Mouse (Mus musculus) embryonic facial prominence, embryonic 12.5 days (tissue): ENCODE results near the gene Vwa3b. TPM values are rescaled to one million over a fixed set of nuclear protein-coding genes. Genes with fewer than 3 reads are reported as not detected.

Experiments used
- ATAC-seq: fragments of 200-750 bp; cut with Nextera tagmentation; 2 replicates; pipeline ENCODE4 v1.8.0; 2017; ENCODE audit not compliant: insufficient number of reproducible peaks, insufficient read depth, low FRiP score, low TSS enrichment
- H3K27ac ChIP-seq: fragments of 300-500 bp; sonication (generic); 2 replicates; pipeline ENCODE4 v1.5.1; 2016; ENCODE audit warnings: mild to moderate bottlenecking
- H3K27me3 ChIP-seq: fragments of 300-500 bp; sonication (generic); 2 replicates; pipeline ENCODE4 v1.6.1; 2016; ENCODE audit warnings: mild to moderate bottlenecking, moderate library complexity
- H3K36me3 ChIP-seq: fragments of 300-500 bp; sonication (generic); 2 replicates; pipeline ENCODE4 v1.6.1; 2016; ENCODE audit warnings: mild to moderate bottlenecking
- H3K4me1 ChIP-seq: fragments of 300-500 bp; sonication (generic); 2 replicates; pipeline ENCODE4 v1.6.1; 2016
- H3K4me2 ChIP-seq: fragments of 300-500 bp; sonication (generic); replicated peaks from 2 replicates; pipeline ENCODE4 v1.6.1; 2016; ENCODE audit warnings: mild to moderate bottlenecking, moderate library complexity
- H3K4me3 ChIP-seq: fragments of 300-500 bp; sonication (generic); 2 replicates; pipeline ENCODE4 v1.5.1; 2016; ENCODE audit warnings: mild to moderate bottlenecking
- H3K9ac ChIP-seq: fragments of 300-500 bp; sonication (generic); 2 replicates; pipeline ENCODE4 v1.6.1; 2016; ENCODE audit warnings: mild to moderate bottlenecking, moderate library complexity
- H3K9me3 ChIP-seq: fragments of 300-500 bp; sonication (generic); 2 replicates; pipeline ENCODE4 v1.6.1; 2016; ENCODE audit warnings: mild to moderate bottlenecking, moderate library complexity
- WGBS: fragments of 180-500 bp; shearing (Covaris S2); methylation state at CpG from one replicate; pipeline ENCODE4 v1.1.7; 2016; 5-methylcytosine and 5-hydroxymethylcytosine counted together
- polyA plus RNA-seq: library from polyadenylated mRNA; unstranded; fragments of >200 nt; fragmentation: Nextera tagmentation; extraction: Ambion mirVana; gene quantifications from 2 replicates; pipeline ENCODE4 v1.2.1, GENCODE M21; 2016

Vwa3b gene
- polyA plus RNA-seq, 1 experiment from 2014 or later = 1.8 TPM

DNA sequence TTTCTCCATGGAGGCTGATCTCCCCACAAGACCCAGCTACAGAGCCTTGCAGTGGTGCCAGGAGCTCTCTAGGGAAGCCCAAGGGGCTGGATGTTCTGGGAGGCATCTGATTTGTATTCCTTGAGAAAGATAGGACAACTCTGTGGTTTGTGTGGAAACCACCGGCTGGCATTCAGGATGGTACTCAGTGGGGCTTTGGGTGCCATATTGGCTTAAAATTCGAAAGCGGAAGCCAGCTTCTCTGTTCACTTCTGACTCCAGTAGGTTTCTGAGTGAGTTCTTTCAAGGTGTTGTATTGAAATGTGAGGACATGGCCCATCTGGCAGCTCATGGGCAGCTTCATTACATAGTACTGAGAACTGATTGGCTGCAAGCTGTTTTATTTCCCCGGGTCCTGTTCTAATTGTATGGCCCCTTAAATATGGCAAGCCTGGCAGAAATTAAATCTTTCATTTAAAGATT, 71.7 kb downstream of the Vwa3b start:
- H3K4me1 ChIP-seq = peaks cover 6% of the 10 kb centered on the region; the same call in 1 of the 2 replicates
- no peaks in the 10 kb centered on the region for H3K9me3 ChIP-seq
- no peak overlapping the region for H3K4me3 ChIP-seq
- H3K27me3 ChIP-seq = no peaks in the 10 kb centered on the region
- H3K27ac ChIP-seq = no peak overlapping the region; the same call in 1 of the 2 replicates
- H3K4me2 ChIP-seq = no peak overlapping the region
- no peak for ATAC-seq
- no peak overlapping the region for H3K9ac ChIP-seq
- H3K36me3 ChIP-seq = no peaks in the 10 kb centered on the region
- 90% methylated on average over 4 of the region's 4 CpGs for WGBS

DNA sequence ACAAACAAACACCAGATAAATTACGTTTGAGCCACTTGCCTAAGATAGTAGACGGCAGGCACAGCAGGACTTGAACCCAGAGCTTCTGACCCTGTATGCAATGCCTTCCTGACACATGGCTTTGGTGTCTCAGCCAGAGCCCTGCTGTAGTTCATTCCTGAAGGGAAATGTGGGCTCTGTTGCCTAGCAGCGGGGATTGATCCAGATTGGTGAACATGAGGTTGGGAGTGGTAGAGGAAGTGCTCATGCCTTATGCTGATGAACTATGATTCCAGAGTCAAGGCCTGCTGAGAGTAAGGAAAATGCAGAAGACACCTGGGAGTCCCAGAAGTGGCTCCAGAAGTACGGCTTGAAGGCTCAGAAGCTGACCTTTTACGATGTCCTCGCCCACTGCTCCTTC, 74.0 kb downstream of the Vwa3b start:
- Histone ChIP-seq H3K9me3 (no peaks in the 10 kb centered on the region), H3K4me2 (no peak overlapping the region), H3K27ac (no peak overlapping the region), H3K27me3 (no peaks in the 10 kb centered on the region), H3K9ac (no peak overlapping the region), H3K36me3 (no peaks in the 10 kb centered on the region), H3K4me1 (peaks cover 6% of the 10 kb centered on the region; the same call in 1 of the 2 replicates), H3K4me3 (no peak overlapping the region)
- 91% methylated on average over 6 of the region's 6 CpGs for WGBS
- ATAC-seq = no peak

DNA sequence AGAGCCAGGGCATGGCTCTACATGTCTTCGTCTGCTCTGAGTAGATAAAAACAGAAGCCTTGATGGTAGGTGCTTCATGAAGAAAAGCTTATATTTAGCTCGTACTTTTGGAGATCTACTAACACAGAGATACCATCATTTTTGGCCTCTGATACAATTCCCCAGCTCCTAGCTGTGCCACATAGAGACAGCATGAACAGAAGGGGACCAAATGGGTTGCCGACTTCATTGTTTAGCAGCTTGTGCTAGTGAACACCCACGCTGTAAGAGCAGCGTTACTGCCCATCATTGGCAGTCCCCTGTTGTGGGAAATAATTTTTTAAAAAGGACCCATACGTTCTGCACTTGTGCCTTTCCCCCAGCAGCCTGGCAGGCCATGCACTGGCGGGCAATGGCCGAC, 74.6 kb downstream of the Vwa3b start:
- Histone ChIP-seq H3K4me2 (no peak overlapping the region), H3K27ac (no peak overlapping the region), H3K36me3 (no peaks in the 10 kb centered on the region), H3K4me3 (no peak overlapping the region), H3K27me3 (no peaks in the 10 kb centered on the region), H3K9ac (no peak overlapping the region), H3K9me3 (no peaks in the 10 kb centered on the region), H3K4me1 (peaks cover 6% of the 10 kb centered on the region; the same call in 1 of the 2 replicates)
- 89% methylated on average over 8 of the region's 8 CpGs for WGBS
- no peak for ATAC-seq

DNA sequence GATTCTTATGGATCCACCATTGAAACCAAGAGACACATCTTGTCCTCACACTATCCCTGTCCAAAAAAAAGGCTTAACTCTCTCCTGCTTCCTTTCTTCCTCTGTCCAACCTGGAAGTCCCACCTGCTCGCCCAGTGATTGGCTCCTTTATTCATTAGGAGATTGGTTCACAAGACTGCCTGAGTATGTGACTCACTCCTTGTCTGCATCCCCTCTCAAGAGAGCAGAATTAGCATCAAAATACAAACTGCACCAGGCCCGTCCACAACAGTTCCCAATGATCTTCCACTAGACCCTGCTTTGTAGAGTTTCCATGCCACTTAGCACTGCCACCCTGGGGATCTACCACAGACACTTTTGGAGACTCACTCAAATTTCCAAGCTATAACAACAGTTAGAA, 75.3 kb downstream of the Vwa3b start:
- 71% methylated on average over 2 of the region's 2 CpGs for WGBS
- no peak overlapping the region for H3K27ac ChIP-seq
- H3K4me3 ChIP-seq = no peak overlapping the region
- H3K4me1 ChIP-seq = peaks cover 6% of the 10 kb centered on the region; the same call in 1 of the 2 replicates
- H3K27me3 ChIP-seq = no peaks in the 10 kb centered on the region
- no peak overlapping the region for H3K9ac ChIP-seq
- ATAC-seq = no peak
- no peak overlapping the region for H3K4me2 ChIP-seq
- no peaks in the 10 kb centered on the region for H3K9me3 ChIP-seq
- H3K36me3 ChIP-seq = no peaks in the 10 kb centered on the region

DNA sequence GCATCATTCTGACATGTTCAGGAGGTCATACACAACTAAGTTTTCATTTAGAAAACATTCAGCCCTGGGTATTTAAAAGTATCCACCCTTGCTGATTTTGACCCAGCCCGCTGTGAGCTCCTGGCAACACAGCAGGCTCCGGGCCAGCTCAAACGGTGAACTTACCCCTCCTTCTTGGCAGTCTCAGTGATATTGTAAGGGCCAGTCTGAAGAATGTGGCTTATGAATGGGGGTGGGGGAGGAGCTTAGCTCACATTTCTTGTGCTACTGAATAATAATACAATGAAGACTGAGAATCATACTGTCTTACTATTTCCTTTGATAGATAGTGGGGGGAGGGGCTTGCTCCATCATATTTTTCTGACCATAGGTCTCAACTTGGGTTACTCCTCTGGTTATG, 78.8 kb downstream of the Vwa3b start:
- H3K27ac ChIP-seq = no peak overlapping the region
- H3K9ac ChIP-seq = no peak overlapping the region
- no peak overlapping the region for H3K4me2 ChIP-seq
- no peaks in the 10 kb centered on the region for H3K4me1 ChIP-seq
- no peak for ATAC-seq
- H3K36me3 ChIP-seq = no peaks in the 10 kb centered on the region
- H3K4me3 ChIP-seq = no peak overlapping the region
- H3K9me3 ChIP-seq = no peaks in the 10 kb centered on the region
- no peaks in the 10 kb centered on the region for H3K27me3 ChIP-seq
- WGBS = 50% methylated on average over 3 of the region's 3 CpGs

DNA sequence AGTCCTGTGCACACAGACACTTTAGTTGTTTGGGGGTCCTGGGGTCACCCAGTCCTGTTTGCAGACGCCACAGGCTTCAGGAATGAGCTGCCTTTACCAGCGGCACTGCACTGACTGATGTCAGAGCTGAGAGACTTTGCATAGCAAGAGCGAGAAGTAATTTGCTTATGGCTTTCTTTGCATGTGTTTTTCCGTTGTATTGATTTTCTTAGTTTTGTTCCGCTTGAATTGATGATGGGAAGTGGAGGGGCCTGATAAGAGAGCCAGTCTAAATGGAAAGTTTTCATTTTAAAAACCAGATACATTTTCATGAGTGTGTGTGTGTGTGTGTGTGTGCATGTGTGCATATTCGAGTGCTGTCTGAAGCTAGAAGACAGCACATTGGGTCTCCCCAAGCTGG, 87.4 kb downstream of the Vwa3b start:
- Histone ChIP-seq H3K27me3 (no peaks in the 10 kb centered on the region), H3K27ac (peak overlapping the region; percentile 60), H3K36me3 (no peaks in the 10 kb centered on the region), H3K9ac (no peak overlapping the region), H3K4me2 (no peak overlapping the region), H3K4me3 (no peak overlapping the region), H3K4me1 (peaks cover 8% of the 10 kb centered on the region; the same call in 1 of the 2 replicates), H3K9me3 (no peaks in the 10 kb centered on the region)
- no peak for ATAC-seq
- WGBS = 69% methylated on average over 6 of the region's 6 CpGs

DNA sequence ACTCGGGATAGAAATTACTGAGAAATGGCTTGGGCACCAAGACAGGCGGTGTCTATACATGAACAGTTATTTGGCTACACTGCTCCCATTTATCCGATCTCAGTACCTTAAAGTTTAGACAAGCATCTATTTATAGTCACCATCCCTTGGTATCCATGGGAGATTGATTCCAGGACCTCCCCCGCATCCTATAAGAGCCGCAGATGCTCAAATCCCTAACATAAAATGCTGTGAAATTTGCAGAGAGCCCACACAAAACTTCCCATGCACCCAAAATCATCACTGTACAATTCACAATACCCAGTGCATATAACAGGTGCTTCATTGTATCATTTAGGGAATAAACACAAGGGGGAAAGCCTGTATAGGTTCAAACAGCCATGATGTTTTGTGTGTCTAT, 89.5 kb downstream of the Vwa3b start:
- H3K4me3 ChIP-seq = no peak overlapping the region
- peaks cover 8% of the 10 kb centered on the region; the same call in 1 of the 2 replicates for H3K4me1 ChIP-seq
- WGBS = 83% methylated on average over 5 of the region's 5 CpGs
- no peaks in the 10 kb centered on the region for H3K36me3 ChIP-seq
- no peak for ATAC-seq
- no peak overlapping the region for H3K4me2 ChIP-seq
- H3K9ac ChIP-seq = no peak overlapping the region
- H3K27me3 ChIP-seq = no peaks in the 10 kb centered on the region
- H3K9me3 ChIP-seq = no peaks in the 10 kb centered on the region
- H3K27ac ChIP-seq = no peak overlapping the region

DNA sequence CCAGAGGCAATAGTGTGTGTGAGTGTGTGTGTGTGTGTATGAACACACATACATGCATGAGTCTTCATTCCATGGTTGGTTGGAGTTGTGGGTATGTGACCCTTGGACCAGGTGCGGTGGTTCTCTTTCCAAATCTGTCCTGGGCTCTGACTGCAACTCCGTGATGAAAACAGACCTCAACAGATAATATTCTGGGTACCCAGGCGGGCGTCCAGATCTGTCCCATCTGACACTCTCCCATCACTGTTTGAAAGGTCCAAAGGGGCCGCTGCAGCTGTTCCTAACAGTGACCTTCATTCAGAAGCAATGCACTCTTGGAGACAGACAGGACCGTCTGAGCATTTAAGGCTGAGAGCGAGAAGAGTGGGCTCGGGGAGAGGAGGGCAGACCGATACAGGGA, 90.2 kb downstream of the Vwa3b start:
- H3K4me1 ChIP-seq = peaks cover 5% of the 10 kb centered on the region
- H3K27me3 ChIP-seq = no peaks in the 10 kb centered on the region
- H3K36me3 ChIP-seq = no peaks in the 10 kb centered on the region
- no peak overlapping the region for H3K27ac ChIP-seq
- no peak for ATAC-seq
- no peak overlapping the region for H3K9ac ChIP-seq
- H3K4me2 ChIP-seq = no peak overlapping the region
- H3K9me3 ChIP-seq = no peaks in the 10 kb centered on the region
- no peak overlapping the region for H3K4me3 ChIP-seq
- WGBS = 81% methylated on average over 9 of the region's 9 CpGs

DNA sequence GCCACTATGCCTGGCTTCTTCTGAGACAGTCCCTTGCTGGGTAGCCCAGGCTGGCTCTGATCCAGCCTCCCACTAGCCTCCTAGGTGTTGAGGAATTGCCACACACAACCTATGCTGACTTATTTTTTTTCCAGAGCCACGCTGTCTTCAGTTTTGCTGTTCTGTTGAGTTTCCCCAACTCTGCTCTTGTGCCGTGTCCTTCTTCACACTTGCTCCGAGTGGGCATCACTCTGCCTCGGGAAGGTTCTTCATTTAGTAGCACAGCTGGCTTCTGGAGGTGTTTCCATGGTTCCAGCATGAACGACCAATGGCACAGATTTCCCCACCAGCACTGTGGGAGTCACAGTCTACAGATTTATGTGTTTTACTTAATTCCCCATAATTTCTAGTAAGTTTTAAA, 91.6 kb downstream of the Vwa3b start:
- 83% methylated on average over 5 of the region's 5 CpGs for WGBS
- Histone ChIP-seq H3K27me3 (no peaks in the 10 kb centered on the region), H3K9me3 (no peaks in the 10 kb centered on the region), H3K36me3 (no peaks in the 10 kb centered on the region), H3K4me3 (no peak overlapping the region), H3K4me1 (peaks cover 10% of the 10 kb centered on the region), H3K27ac (no peak overlapping the region), H3K4me2 (no peak overlapping the region), H3K9ac (no peak overlapping the region)
- no peak for ATAC-seq

DNA sequence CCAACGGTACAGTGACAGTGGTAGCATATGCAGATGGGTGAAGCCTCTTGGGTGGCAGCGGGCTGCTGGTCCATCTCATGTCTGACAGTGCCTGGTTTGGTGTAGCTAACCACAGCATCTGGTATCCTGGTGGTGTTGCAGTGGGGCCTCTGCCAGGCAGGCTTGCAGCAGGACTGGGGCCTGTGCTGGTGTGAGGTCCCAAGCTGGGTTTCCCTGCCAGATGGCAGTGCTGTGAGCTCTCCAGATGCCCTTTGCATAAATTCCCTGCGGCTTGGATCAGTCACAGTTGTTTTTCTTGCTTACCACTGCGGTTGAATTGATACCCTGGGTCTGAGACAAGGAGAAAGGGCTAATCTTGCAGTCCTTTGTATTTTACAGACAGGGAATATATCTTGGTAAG, 95.9 kb downstream of the Vwa3b start:
- H3K36me3 ChIP-seq = no peaks in the 10 kb centered on the region
- H3K4me2 ChIP-seq = no peak overlapping the region
- H3K27ac ChIP-seq = peak overlapping the region; percentile 80
- peak; percentile 86 for ATAC-seq
- H3K9ac ChIP-seq = no peak overlapping the region
- H3K4me1 ChIP-seq = peaks cover 29% of the 10 kb centered on the region
- no peaks in the 10 kb centered on the region for H3K27me3 ChIP-seq
- H3K9me3 ChIP-seq = no peaks in the 10 kb centered on the region
- 18% methylated on average over 4 of the region's 4 CpGs for WGBS
- H3K4me3 ChIP-seq = no peak overlapping the region

DNA sequence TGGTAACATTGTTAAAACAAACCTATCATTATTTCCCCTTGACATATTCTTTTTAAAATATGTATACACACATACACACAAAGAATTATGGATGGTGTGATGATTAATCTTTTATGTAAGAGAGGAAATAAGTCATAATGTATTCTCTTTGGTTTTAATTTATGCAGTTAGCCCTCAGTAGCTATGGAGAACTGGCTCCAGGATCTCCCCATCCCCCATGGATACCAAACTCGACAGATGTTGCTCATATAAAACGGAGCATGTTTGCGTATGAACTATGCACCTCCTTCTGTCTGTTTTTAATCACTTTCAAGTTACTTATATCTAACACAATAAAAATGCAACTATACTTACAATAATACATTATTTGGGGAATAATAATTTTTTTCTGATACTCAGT, 96.4 kb downstream of the Vwa3b start:
- Histone ChIP-seq H3K9ac (no peak overlapping the region), H3K4me3 (no peak overlapping the region), H3K36me3 (no peaks in the 10 kb centered on the region), H3K9me3 (no peaks in the 10 kb centered on the region), H3K27ac (no peak overlapping the region), H3K4me2 (no peak overlapping the region), H3K27me3 (no peaks in the 10 kb centered on the region), H3K4me1 (peaks cover 29% of the 10 kb centered on the region)
- ATAC-seq = no peak
- WGBS = 25% methylated on average over 3 of the region's 3 CpGs

DNA sequence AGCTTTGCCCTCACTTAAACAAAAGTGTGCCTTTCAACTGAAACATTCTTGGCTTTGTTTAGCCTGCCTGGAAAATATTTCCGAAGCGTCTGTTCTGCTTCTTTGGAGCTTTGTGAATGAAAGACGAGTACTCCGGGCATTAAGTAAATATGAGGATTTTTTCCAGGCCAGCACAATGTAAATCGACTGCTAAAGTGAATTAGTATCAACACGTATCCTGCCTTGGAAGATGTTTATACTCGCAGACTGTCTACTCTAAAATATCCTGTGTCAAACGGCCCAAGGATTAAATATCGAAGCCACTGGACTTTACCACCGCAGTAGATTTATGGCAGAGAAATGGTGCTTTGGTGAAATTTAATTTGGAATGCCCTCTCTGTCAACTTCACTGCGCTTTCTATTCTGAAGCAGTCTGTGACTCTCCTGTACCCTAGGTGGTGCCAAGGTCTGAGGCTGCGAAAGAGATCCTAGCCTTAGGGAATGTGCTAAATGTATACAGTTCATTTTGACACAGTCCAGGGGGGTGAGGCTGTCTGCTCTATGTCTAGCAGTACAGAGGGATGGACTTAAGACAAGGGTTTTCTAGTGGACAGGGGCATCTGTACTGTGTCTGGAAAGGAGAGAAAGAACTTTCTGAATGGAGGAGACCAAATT, 98.4 kb downstream of the Vwa3b start:
- 32% methylated on average over 12 of the region's 12 CpGs for WGBS
- peak; percentile 61 for ATAC-seq
- Histone ChIP-seq H3K27ac (peak overlapping the region; percentile 75), H3K9me3 (no peaks in the 10 kb centered on the region), H3K27me3 (no peaks in the 10 kb centered on the region), H3K4me3 (no peak overlapping the region), H3K4me1 (peaks cover 29% of the 10 kb centered on the region), H3K9ac (no peak overlapping the region), H3K4me2 (no peak overlapping the region), H3K36me3 (no peaks in the 10 kb centered on the region)
